Comparison of ENCODE assay signal across 24 mouse cellular contexts in the genomic region with DNA sequence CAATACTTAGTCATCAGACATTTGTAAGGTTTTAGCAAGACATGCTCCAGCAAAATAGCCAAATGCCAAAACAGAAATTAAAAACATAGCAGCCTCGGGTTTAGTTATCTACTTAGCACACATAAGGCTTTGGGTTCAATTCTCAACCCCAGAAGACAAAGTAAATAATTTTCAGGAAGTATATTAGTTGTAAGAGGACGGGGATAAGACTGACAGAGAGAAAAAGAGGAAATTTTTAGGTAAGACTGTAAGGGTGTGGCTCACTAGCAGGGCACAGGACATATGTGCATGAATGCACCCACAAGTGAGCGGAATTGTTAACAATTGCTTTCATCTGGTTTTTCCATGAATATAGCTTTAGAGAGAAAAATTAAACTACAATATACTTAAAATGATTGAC.
"Had no signal": no experiment of that assay in that cellular context is flagged by ENCODE, and none has a peak within 500 bp of the region (broad histone marks: within the 10 kb centered on the region; RNA-seq: fewer than 3 reads in every experiment).

No protein-coding gene starts in this region.

- H3K9me3 ChIP-seq: heart, embryonic 10.5 days; heart, embryonic 12.5 days; hindbrain, embryonic 13.5 days; hindbrain, embryonic 15.5 days; kidney, embryonic 15.5 days; limb, embryonic 13.5 days; limb, embryonic 15.5 days; liver, embryonic 13.5 days; liver, embryonic 15.5 days had no signal

- ATAC-seq: hindbrain, postnatal 0 days; intestine, embryonic 16.5 days had no signal

- H3K4me2 ChIP-seq: heart, embryonic 12.5 days; hindbrain, embryonic 13.5 days; hindbrain, embryonic 15.5 days; kidney, embryonic 15.5 days; limb, embryonic 13.5 days; limb, embryonic 15.5 days; liver, embryonic 13.5 days; liver, embryonic 15.5 days had no signal

- H3K36me3 ChIP-seq: hindbrain, embryonic 13.5 days; hindbrain, embryonic 15.5 days had no signal

- DNase-seq: gastrocnemius, postnatal 14 days; gastrocnemius, postnatal 36 days; heart, adult 18-20 months; heart, postnatal 10 days; kidney, adult 11 months; kidney, adult 2 months; kidney, adult 9 months; kidney, postnatal 14 days; kidney, postnatal 36 days; layer of hippocampus, adult 9-11 months; layer of hippocampus, postnatal 36 days; left cerebral cortex, postnatal 4 days; liver, embryonic 13.5 days had no signal

- H3K4me1 ChIP-seq: heart, embryonic 10.5 days; heart, embryonic 12.5 days; hindbrain, embryonic 15.5 days; limb, embryonic 13.5 days; limb, embryonic 15.5 days; liver, embryonic 13.5 days; liver, embryonic 15.5 days had no signal

- H3K9ac ChIP-seq: heart, embryonic 12.5 days; hindbrain, embryonic 13.5 days; hindbrain, embryonic 15.5 days; kidney, embryonic 15.5 days; limb, embryonic 13.5 days; limb, embryonic 15.5 days; liver, embryonic 13.5 days; liver, embryonic 15.5 days had no signal

- H3K27me3 ChIP-seq: heart, embryonic 12.5 days; hindbrain, embryonic 13.5 days; hindbrain, embryonic 15.5 days; kidney, embryonic 15.5 days; limb, embryonic 13.5 days; limb, embryonic 15.5 days; liver, embryonic 13.5 days; liver, embryonic 15.5 days had no signal

- H3K4me3 ChIP-seq: heart, embryonic 10.5 days; heart, embryonic 12.5 days; hindbrain, embryonic 13.5 days; hindbrain, embryonic 15.5 days; kidney, embryonic 15.5 days; limb, embryonic 13.5 days; limb, embryonic 15.5 days; liver, embryonic 13.5 days; liver, embryonic 15.5 days had no signal

- H3K27ac ChIP-seq: heart, embryonic 10.5 days; hindbrain, embryonic 13.5 days; hindbrain, embryonic 15.5 days; hindbrain, postnatal 0 days; kidney, embryonic 15.5 days; kidney, postnatal 0 days; limb, embryonic 13.5 days; limb, embryonic 15.5 days; liver, embryonic 13.5 days; liver, embryonic 15.5 days had no signal
